Mouse (Mus musculus): Measurements from ENCODE around the gene Bcat2. TPM values are rescaled to one million over a fixed set of nuclear protein-coding genes. Genes with fewer than 3 reads are reported as not detected.

The Bcat2 gene
- total RNA-seq, 1 experiment from 2014 or later: 151 TPM

DNA sequence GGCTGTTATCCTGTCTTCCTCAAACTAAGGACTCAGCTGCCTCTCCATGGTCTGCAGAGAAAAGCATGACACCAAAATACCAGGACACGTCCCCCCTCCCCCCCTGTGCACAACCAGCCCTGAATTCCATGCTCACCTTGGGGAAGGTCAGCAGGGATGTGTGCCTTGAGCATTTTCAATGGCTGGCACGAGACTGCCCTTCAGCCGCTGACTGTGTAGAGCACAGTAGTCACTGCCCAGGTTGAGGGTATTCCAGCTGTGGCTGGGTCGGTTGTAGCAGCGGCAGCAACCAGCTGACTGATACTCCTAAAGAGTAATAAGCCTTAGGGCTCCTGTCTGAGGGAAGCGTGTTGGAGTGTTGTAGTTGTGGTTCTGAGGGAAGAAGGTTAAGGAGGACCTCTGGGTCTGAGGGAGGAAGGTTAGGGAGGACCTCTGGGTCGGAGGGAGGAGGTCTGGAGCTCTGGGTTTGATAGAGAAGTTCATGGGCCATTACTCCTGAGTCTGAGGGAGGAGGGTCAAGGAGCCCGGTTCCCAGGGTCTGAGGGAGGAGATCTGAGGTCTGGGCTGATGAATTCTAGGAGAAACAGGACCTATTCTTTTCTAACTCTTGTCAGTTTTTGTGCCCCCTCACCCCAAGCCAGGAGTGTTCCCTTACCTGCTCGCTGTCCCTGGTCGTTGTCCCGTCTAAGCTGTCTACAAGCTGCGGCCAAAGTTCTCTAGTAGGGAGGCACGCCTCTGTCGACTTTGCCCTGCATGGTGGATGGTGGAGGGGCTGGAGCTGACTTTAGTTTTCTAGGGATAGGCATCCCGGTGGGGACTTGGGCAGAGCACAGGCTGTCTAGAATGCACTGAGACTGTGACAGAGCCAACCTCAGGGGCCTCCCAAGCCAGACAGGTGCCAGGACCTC lies 4.8 kb downstream of the Bcat2 start:
- no peak for DNase-seq

GRCm38 (mm10) chr7:45585923-45586322 lies 16.0 kb downstream of the Bcat2 start:
- no peak for DNase-seq

DNA sequence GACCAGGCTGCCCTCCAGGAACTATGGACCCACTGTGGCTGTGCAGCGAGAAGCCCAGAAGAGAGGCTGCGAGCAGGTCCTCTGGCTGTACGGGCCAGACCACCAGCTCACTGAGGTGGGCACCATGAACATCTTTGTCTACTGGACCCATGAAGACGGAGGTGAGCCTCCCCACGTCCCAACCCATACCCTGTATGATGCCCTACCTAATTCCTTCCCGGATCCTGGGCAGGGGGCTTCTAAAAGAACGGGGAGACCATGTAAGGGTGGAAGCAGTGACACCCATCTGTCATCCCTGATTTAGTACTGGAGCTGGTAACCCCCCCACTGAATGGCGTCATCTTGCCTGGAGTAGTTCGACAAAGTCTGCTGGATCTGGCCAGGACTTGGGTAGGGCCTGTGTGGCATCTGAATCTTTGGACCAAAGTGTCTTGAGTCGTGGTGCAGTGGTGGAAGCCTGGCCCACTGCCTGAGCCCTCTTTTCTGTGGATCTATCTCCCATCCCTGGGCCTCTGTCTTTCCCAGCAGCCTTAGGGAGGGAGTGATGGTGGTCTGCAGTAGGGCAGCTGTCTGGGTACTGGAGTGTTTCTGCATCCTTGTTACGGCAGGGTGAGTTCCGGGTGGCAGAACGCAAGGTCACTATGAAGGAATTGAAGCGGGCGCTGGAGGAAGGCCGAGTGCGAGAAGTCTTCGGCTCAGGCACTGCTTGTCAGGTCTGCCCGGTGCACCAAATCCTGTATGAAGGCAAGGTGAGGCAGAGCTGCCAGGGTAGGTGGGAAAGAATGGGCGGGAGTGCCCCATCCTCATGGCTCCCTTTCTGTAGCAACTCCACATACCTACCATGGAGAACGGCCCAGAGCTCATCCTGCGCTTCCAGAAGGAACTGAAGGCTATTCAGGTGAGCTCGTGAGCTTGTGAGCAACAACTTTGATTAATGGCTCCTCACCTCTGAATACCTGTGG lies 18.0 kb downstream of the Bcat2 start:
- DNase-seq: no peak

- peak; percentile 95 for DNase-seq
Observed at GRCm38 (mm10) chr7:45589173-45589572, 19.2 kb downstream of the Bcat2 start.

DNA sequence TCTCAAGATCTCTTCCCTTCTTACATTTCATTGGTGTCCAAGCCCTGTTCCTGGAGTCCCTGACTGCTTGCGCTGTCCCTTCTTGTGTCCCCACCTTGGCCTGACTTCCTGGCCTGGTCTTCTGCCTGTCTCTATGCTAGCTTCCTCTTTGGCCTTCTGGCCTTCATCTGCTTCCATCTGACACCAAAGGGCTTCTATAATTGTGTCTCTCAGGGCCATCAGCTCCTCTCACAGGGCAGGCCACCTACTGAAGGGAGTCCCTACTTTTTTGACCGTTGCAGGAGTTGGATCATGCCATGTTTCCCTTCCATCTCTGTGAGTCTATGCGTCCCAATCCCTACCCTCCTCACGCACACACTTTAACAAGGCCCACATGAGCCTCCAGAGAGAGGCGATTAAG lies 19.9 kb downstream of the Bcat2 start:
- no peak for DNase-seq

- no peak for DNase-seq
Observed at GRCm38 (mm10) chr7:45590874-45591273, 20.9 kb downstream of the Bcat2 start.

GRCm38 (mm10) chr7:45591880-45592279 lies 21.9 kb downstream of the Bcat2 start:
- no peak for DNase-seq

DNA sequence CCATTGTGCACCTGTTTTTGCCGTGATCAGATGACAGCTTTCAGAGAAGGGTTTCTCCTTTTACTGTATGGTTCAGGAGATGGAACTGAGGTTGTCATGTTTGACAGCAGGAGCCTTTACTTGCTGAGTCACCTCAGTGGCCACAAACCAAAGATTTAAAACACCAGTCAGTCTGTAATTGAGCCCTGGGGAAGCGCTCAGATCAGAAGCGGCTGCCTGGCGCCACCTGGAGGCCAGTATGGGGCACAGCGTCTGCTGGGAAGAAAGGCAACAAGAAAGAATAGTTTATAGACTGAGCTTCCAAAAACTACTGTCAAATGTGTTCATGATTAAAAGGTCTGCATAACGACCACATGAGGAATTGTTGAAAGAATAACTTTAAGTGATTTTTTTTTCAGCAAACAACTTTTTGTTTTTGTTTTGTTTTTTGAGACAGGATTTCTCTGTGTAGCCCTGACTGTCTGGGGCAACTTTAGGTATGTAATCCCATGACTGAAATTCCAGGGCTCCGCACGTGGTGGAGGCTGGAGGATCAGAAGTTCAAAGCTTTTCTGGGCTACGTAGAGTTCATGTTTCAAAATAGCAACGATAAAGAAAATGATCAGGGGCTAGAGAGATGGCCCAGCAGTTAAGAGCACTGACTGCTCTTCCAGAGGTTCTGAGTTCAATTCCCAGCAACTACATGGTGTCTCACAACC lies 23.3 kb downstream of the Bcat2 start:
- DNase-seq: peak; percentile 85

- no peak for DNase-seq
Observed at GRCm38 (mm10) chr7:45595176-45595575, 25.2 kb downstream of the Bcat2 start.

GRCm38 (mm10) chr7:45596107-45596506 lies 26.2 kb downstream of the Bcat2 start:
- DNase-seq: no peak

- no peak for DNase-seq
Observed at GRCm38 (mm10) chr7:45597013-45597412, 27.1 kb downstream of the Bcat2 start.

- DNase-seq: no peak
Observed at GRCm38 (mm10) chr7:45597527-45597926, 27.6 kb downstream of the Bcat2 start.

- no peak for DNase-seq
Observed at GRCm38 (mm10) chr7:45598960-45599879, 29.3 kb downstream of the Bcat2 start.

DNA sequence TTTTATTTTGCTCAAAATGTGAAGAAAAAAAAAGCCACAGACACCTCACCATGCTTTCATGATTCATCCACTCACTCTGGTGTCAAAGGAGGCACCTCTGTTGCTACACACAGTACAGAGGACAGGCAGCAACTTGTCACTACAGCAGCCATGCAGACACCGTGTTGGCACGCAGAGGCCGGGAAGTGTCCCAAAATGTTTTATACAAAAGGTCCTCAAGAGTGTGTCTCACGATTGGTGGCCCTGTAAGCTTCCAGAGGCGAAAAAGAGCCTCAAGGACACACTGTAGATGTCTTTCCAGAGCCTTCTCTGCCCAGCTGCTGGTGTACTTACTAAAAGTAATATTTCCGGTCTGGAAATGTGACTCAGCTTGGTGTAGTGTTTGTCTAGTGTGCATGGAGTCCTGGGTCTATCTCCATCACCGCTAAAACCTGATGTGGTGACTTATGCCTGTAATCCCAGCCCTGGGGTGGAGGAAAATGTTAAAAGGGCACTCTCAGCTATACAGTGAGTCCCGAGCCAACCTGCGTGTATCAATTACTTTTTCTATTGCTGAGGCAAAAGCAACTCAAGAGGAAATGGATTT lies 35.8 kb downstream of the Bcat2 start:
- DNase-seq: peak; percentile 63

GRCm38 (mm10) chr7:45609511-45609910 lies 39.6 kb downstream of the Bcat2 start:
- no peak for DNase-seq

- DNase-seq: no peak
Observed at GRCm38 (mm10) chr7:45616277-45616676, 46.3 kb downstream of the Bcat2 start.

GRCm38 (mm10) chr7:45617042-45617695 lies 47.2 kb downstream of the Bcat2 start, which contains the start of gene Fut1:
Gene Fut1 (plus strand): TSS chr7:45617289.
- DNase-seq: no peak

DNA sequence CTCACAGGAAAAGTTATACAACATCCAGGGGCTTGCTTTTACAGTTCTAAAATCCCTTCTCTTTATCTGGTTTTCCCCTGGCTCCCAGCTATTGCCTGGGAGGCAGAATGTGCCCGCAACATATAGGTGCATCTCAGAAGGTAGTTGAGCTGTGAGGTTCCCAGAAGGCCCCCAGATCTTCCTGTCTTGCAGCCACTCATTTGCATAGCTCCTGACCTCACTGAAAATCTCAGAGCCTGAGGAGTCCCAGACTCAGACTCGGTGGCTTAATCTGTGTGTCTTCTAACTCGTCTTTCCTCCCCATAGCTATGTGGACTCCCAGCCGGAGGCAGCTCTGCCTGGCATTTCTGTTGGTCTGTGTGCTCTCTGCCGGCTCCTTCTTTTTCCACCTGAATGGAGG lies 48.4 kb downstream of the Bcat2 start:
- DNase-seq: no peak

DNA sequence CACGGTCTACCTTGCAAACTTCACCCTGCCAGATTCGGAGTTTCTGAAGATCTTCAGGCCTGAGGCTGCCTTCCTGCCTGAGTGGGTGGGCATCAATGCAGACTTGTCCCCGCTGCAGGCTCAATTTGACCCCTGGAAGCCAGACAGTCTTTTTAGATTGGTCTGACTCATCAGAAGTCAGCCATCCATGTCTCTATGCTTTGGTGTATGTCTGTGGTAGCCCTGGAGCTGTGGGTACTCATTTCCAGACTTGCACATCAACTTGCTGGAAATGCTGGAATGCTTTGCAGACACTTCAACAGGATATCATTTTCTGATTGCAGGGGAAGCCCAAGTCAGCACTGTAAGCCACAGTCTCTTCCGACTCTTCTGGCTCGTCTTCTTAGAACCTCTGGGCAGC lies 49.6 kb downstream of the Bcat2 start:
- DNase-seq: no peak

DNA sequence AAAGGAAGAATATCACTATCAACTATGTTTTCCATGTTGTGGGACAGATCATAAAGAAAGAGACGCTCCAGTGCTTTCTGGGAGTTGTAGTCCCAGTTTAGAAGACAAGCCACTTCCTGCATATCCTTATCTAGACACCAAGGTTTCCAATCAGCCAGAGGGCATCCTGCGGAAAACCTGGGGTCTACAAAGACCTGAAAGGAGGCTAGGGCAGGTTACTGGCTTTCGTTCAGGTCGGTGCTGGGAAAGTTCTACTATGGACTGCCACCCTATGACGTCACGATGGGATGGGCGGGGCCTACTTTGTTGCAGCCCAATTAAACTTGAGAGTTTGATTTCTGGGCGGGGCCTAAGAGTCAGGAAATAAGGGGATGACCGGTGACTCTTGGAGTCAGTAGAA lies 51.5 kb downstream of the Bcat2 start, which contains the start of gene Izumo1:
Izumo1 (plus strand) TSS at position 369 of the 400 bp plus-strand sequence.
- peak; percentile 71 for DNase-seq

Data from adrenal gland, postnatal 14 days (tissue).